Mouse (Mus musculus) heart, embryonic 14.5 days (tissue): ENCODE measurements around the gene Gclm. TPM values are rescaled to one million over a fixed set of nuclear protein-coding genes. Genes with fewer than 3 reads are reported as not detected.

Source experiments
- ATAC-seq: fragments of 200-750 bp; cut with Nextera tagmentation; 2 replicates; pipeline ENCODE4 v1.8.0; 2017; ENCODE audit warnings: low read depth, moderate TSS enrichment; ENCODE audit not compliant: insufficient number of reproducible peaks, insufficient read depth, low FRiP score
- H3K27ac ChIP-seq, 2 experiments: fragments of 200-500 bp in 1 of 2; fragments of 300-500 bp in 1 of 2; sonication (generic) in 1 of 2; replicated peaks in 1 of 2; 2 replicates each; pipeline ENCODE4 v1.5.1; 2012 to 2014; ENCODE audit warnings: low read depth in 2 of 2, low read length in 2 of 2, control low read depth in 1 of 2, mild to moderate bottlenecking in 1 of 2, mixed read lengths in 1 of 2; ENCODE audit not compliant: control insufficient read depth in 1 of 2, insufficient read depth in 1 of 2
- H3K27me3 ChIP-seq: fragments of 300-500 bp; sonication (generic); 2 replicates; pipeline ENCODE4 v1.6.1; 2014; ENCODE audit warnings: mild to moderate bottlenecking, low read length, control low read depth; ENCODE audit not compliant: control insufficient read depth, insufficient read depth
- H3K36me3 ChIP-seq: fragments of 300-500 bp; sonication (generic); 2 replicates; pipeline ENCODE4 v1.6.1; 2014; ENCODE audit warnings: mild to moderate bottlenecking, control low read depth, low read length, mixed read lengths; ENCODE audit not compliant: control insufficient read depth, insufficient read depth
- H3K4me1 ChIP-seq, 2 experiments: fragments of 200-500 bp in 1 of 2; fragments of 300-500 bp in 1 of 2; sonication (generic) in 1 of 2; 2 replicates each; pipeline ENCODE4 v1.6.1; 2012 to 2014; ENCODE audit warnings: low read length in 2 of 2, control low read depth in 1 of 2, mixed read lengths in 1 of 2; ENCODE audit not compliant: control insufficient read depth in 2 of 2, insufficient read depth in 2 of 2
- H3K4me2 ChIP-seq: fragments of 300-500 bp; sonication (generic); 2 replicates; pipeline ENCODE4 v1.6.1; 2014; ENCODE audit warnings: mild to moderate bottlenecking, low read length
- H3K4me3 ChIP-seq, 2 experiments: fragments of 200-500 bp in 1 of 2; fragments of 300-500 bp in 1 of 2; sonication (generic) in 1 of 2; 2 replicates each; pipeline ENCODE4 v1.5.1; 2012 to 2014; ENCODE audit warnings: low read length in 2 of 2, mild to moderate bottlenecking in 2 of 2, control low read depth in 1 of 2, low read depth in 1 of 2, moderate library complexity in 1 of 2; ENCODE audit not compliant: control insufficient read depth in 1 of 2, insufficient read depth in 1 of 2
- H3K9ac ChIP-seq: fragments of 300-500 bp; sonication (generic); 2 replicates; pipeline ENCODE4 v1.6.1; 2014; ENCODE audit warnings: mild to moderate bottlenecking, low read length
- H3K9me3 ChIP-seq: fragments of 300-500 bp; sonication (generic); 2 replicates; pipeline ENCODE4 v1.6.1; 2016; ENCODE audit warnings: low read length, control low read depth; ENCODE audit not compliant: control insufficient read depth
- WGBS: fragments of 180-500 bp; shearing (Covaris S2); extraction: QIAGEN DNeasy Blood & Tissue Kit; methylation state at CpG from one replicate; pipeline ENCODE4 v1.1.7; 2014; 5-methylcytosine and 5-hydroxymethylcytosine counted together
- polyA plus RNA-seq: library from polyadenylated mRNA; unstranded; fragments of >200 nt; fragmentation: Nextera tagmentation; extraction: Ambion mirVana; gene quantifications from 2 replicates; pipeline ENCODE4 v1.2.1, GENCODE M21; 2014

Gene Gclm
- polyA plus RNA-seq, 1 experiment from 2014 or later: 69.3 TPM

- no peaks in the 10 kb centered on the region for H3K27me3 ChIP-seq
- no peak overlapping the region for H3K9ac ChIP-seq
- no peaks in the 10 kb centered on the region for H3K9me3 ChIP-seq
- H3K4me1 ChIP-seq: no peaks in the 10 kb centered on the region
- H3K4me2 ChIP-seq: no peak overlapping the region
- WGBS: 38% methylated on average over 5 of the region's 5 CpGs
- no peak for ATAC-seq
- no peak overlapping the region for H3K4me3 ChIP-seq
- no peaks in the 10 kb centered on the region for H3K36me3 ChIP-seq
- H3K27ac ChIP-seq: no peak overlapping the region
Measured at GRCm38 (mm10) chr3:122202307-122202732, 43.0 kb upstream of the Gclm start.

- Histone ChIP-seq H3K27ac (no peak overlapping the region), H3K4me3 (no peak overlapping the region), H3K4me1 (0 out of 4 replicates have a peak, but pooled peaks cover 0 to 2% of the 10 kb centered on the region in 2 experiments), H3K36me3 (no peaks in the 10 kb centered on the region), H3K27me3 (no peaks in the 10 kb centered on the region), H3K4me2 (no peak overlapping the region), H3K9ac (no peak overlapping the region), H3K9me3 (no peaks in the 10 kb centered on the region)
- no peak for ATAC-seq
- 80% methylated on average over 9 of the region's 9 CpGs for WGBS
Measured at GRCm38 (mm10) chr3:122203675-122204329, 41.6 kb upstream of the Gclm start.

GRCm38 (mm10) chr3:122205753-122206152 is 39.6 kb upstream of the Gclm start:
- Histone ChIP-seq H3K9me3 (no peaks in the 10 kb centered on the region), H3K27me3 (no peaks in the 10 kb centered on the region), H3K4me3 (no peak overlapping the region), H3K36me3 (no peaks in the 10 kb centered on the region), H3K9ac (no peak overlapping the region), H3K4me1 (0 out of 4 replicates have a peak, but pooled peaks cover 0 to 2% of the 10 kb centered on the region in 2 experiments), H3K4me2 (no peak overlapping the region), H3K27ac (no peak overlapping the region)
- no peak for ATAC-seq
- 89% methylated on average over 6 of the region's 6 CpGs for WGBS

GRCm38 (mm10) chr3:122206279-122207070 is 38.9 kb upstream of the Gclm start:
- Histone ChIP-seq H3K36me3 (no peaks in the 10 kb centered on the region), H3K4me3 (no peak overlapping the region), H3K4me2 (no peak overlapping the region), H3K27ac (no peak overlapping the region), H3K9ac (no peak overlapping the region), H3K27me3 (no peaks in the 10 kb centered on the region), H3K4me1 (0 out of 4 replicates have a peak, but pooled peaks cover 0 to 2% of the 10 kb centered on the region in 2 experiments), H3K9me3 (no peaks in the 10 kb centered on the region)
- ATAC-seq: no peak
- 70% methylated on average over 8 of the region's 8 CpGs for WGBS

- Histone ChIP-seq H3K4me3 (no peak overlapping the region), H3K9ac (no peak overlapping the region), H3K9me3 (no peaks in the 10 kb centered on the region), H3K27me3 (no peaks in the 10 kb centered on the region), H3K27ac (no peak overlapping the region), H3K4me1 (0 out of 4 replicates have a peak, but pooled peaks cover 0 to 2% of the 10 kb centered on the region in 2 experiments), H3K4me2 (no peak overlapping the region), H3K36me3 (no peaks in the 10 kb centered on the region)
- no peak for ATAC-seq
- 86% methylated on average over 6 of the region's 6 CpGs for WGBS
Measured at GRCm38 (mm10) chr3:122207766-122208165, 37.6 kb upstream of the Gclm start.

GRCm38 (mm10) chr3:122208296-122209225 is 36.8 kb upstream of the Gclm start:
- no peak overlapping the region for H3K27ac ChIP-seq
- ATAC-seq: no peak
- WGBS: 63% methylated on average over 15 of the region's 15 CpGs

GRCm38 (mm10) chr3:122209511-122209910 is 35.8 kb upstream of the Gclm start:
- no peak overlapping the region for H3K4me3 ChIP-seq
- no peak overlapping the region for H3K27ac ChIP-seq
- no peak overlapping the region for H3K4me2 ChIP-seq
- no peaks in the 10 kb centered on the region for H3K27me3 ChIP-seq
- no peak for ATAC-seq
- no peaks in the 10 kb centered on the region for H3K36me3 ChIP-seq
- 0 out of 4 replicates have a peak, but pooled peaks cover 0 to 2% of the 10 kb centered on the region in 2 experiments for H3K4me1 ChIP-seq
- 89% methylated on average over 11 of the region's 11 CpGs for WGBS
- no peaks in the 10 kb centered on the region for H3K9me3 ChIP-seq
- no peak overlapping the region for H3K9ac ChIP-seq

More at GRCm38 (mm10) chr3:122208296-122209225, 36.8 kb upstream of the Gclm start:
- H3K36me3 ChIP-seq: no peaks in the 10 kb centered on the region
- no peak overlapping the region; the same call in 1 of the 2 replicates for H3K4me2 ChIP-seq
- no peaks in the 10 kb centered on the region for H3K27me3 ChIP-seq
- 0 out of 4 replicates have a peak, but pooled peaks cover 0 to 2% of the 10 kb centered on the region in 2 experiments for H3K4me1 ChIP-seq
- H3K4me3 ChIP-seq: no peak overlapping the region
- H3K9me3 ChIP-seq: no peaks in the 10 kb centered on the region
- no peak overlapping the region for H3K9ac ChIP-seq
